Mouse (Mus musculus) C2C12 (cell line): ENCODE data around the gene Cux1. TPM values are rescaled to one million over a fixed set of nuclear protein-coding genes. Genes with fewer than 3 reads are reported as not detected.

Experiments used
- H3K27me3 ChIP-seq: one replicate; pipeline ENCODE4 v1.6.1; 2011; ENCODE audit not compliant: control insufficient read depth, insufficient read depth, insufficient read length
- H3K36me3 ChIP-seq: one replicate; pipeline ENCODE4 v1.6.1; 2011; ENCODE audit not compliant: control insufficient read depth, insufficient read depth
- H3K4me3 ChIP-seq: one replicate; pipeline ENCODE4 v1.5.1; 2011; ENCODE audit warnings: mild to moderate bottlenecking, control low read depth; ENCODE audit not compliant: poor library complexity, insufficient read depth, severe bottlenecking
- H3K79me2 ChIP-seq: one replicate; pipeline ENCODE4 v1.6.1; 2011; ENCODE audit not compliant: control insufficient read depth, insufficient read depth
- H3K79me3 ChIP-seq: one replicate; pipeline ENCODE4 v1.6.1; 2011; ENCODE audit warnings: low read depth, control low read depth
- H3ac ChIP-seq: one replicate; pipeline ENCODE3; 2011; ENCODE audit warnings: low read depth; ENCODE audit not compliant: control insufficient read depth, insufficient read length
- CEBPB ChIP-seq: IDR thresholded peaks from one replicate; pipeline ENCODE4 v1.6.1; 2011; ENCODE audit warnings: low read depth, mild to moderate bottlenecking, control low read depth, moderate library complexity
- CTCF ChIP-seq: IDR thresholded peaks from one replicate; pipeline ENCODE4 v1.5.1; 2011; ENCODE audit not compliant: control insufficient read depth, insufficient read depth, insufficient read length
- FOSL1 ChIP-seq: IDR thresholded peaks from one replicate; pipeline ENCODE4 v1.8.0; 2011; ENCODE audit warnings: mild to moderate bottlenecking, low read length; ENCODE audit not compliant: poor library complexity, insufficient read depth, severe bottlenecking
- MAX ChIP-seq: IDR thresholded peaks from one replicate; pipeline ENCODE4 v1.6.1; 2011; ENCODE audit warnings: mild to moderate bottlenecking, control low read depth
- MYOD1 ChIP-seq: IDR thresholded peaks from one replicate; pipeline ENCODE4 v1.6.1; 2011; ENCODE audit warnings: low read depth; ENCODE audit not compliant: control insufficient read depth, insufficient read length
- MYOG ChIP-seq: IDR thresholded peaks from one replicate; pipeline ENCODE4 v1.6.1; 2011; ENCODE audit not compliant: control insufficient read depth, insufficient read length; ENCODE audit errors: extremely low read depth
- USF1 ChIP-seq: IDR thresholded peaks from one replicate; pipeline ENCODE4 v1.6.1; 2011; ENCODE audit warnings: low read depth, mild to moderate bottlenecking, control low read depth, moderate library complexity
- polyA plus RNA-seq: library from polyadenylated mRNA; unstranded; fragments of >200 nt; fragmentation: generic; extraction: Trizol; gene quantifications from one replicate; pipeline ENCODE4 v1.2.1, GENCODE M21; 2012; ENCODE audit warnings: missing spikeins

The Cux1 gene
- polyA plus RNA-seq, 1 experiment = 43.9 TPM

- Histone ChIP-seq H3K79me3 (peaks cover 51% of the 10 kb centered on the region), H3ac (no peak overlapping the region)
- TF ChIP-seq USF1 (no peak), MYOG (no peak), MAX (no peak), MYOD1 (no peak), FOSL1 (no peak), CEBPB (no peak), CTCF (no peak)
Observed at GRCm38 (mm10) chr5:136486401-136486800, 80.9 kb downstream of the Cux1 start.

GRCm38 (mm10) chr5:136485397-136485796, 81.9 kb downstream of the Cux1 start:
- H3K79me3 ChIP-seq = peaks cover 43% of the 10 kb centered on the region
- H3K36me3 ChIP-seq = peaks cover 23% of the 10 kb centered on the region
- no peak for TF ChIP-seq MYOG
- TF ChIP-seq MAX = no peak
- TF ChIP-seq CEBPB = no peak
- no peak for TF ChIP-seq CTCF
- TF ChIP-seq MYOD1 = no peak
- TF ChIP-seq USF1 = no peak
- no peak for TF ChIP-seq FOSL1
- H3ac ChIP-seq = no peak overlapping the region
- H3K79me2 ChIP-seq = peaks cover 60% of the 10 kb centered on the region
- no peak overlapping the region for H3K4me3 ChIP-seq
- no peaks in the 10 kb centered on the region for H3K27me3 ChIP-seq

More at GRCm38 (mm10) chr5:136486401-136486800, 80.9 kb downstream of the Cux1 start:
- H3K4me3 ChIP-seq = no peak overlapping the region
- H3K27me3 ChIP-seq = no peaks in the 10 kb centered on the region
- peaks cover 17% of the 10 kb centered on the region for H3K36me3 ChIP-seq
- H3K79me2 ChIP-seq = peaks cover 65% of the 10 kb centered on the region

GRCm38 (mm10) chr5:136482434-136482833, 84.9 kb downstream of the Cux1 start:
- peaks cover 48% of the 10 kb centered on the region for H3K79me2 ChIP-seq
- no peaks in the 10 kb centered on the region for H3K27me3 ChIP-seq
- TF ChIP-seq MYOG (no peak), MYOD1 (no peak), FOSL1 (no peak), CTCF (no peak), USF1 (no peak), MAX (no peak), CEBPB (no peak)
- H3K4me3 ChIP-seq = no peak overlapping the region
- no peak overlapping the region for H3ac ChIP-seq
- peaks cover 23% of the 10 kb centered on the region for H3K36me3 ChIP-seq
- peaks cover 18% of the 10 kb centered on the region for H3K79me3 ChIP-seq

- peak; percentile 66 for TF ChIP-seq FOSL1
- no peak for TF ChIP-seq CTCF
- Histone ChIP-seq H3ac (no peak overlapping the region), H3K27me3 (no peaks in the 10 kb centered on the region), H3K4me3 (no peak overlapping the region), H3K79me2 (peaks cover 46% of the 10 kb centered on the region), H3K79me3 (peaks cover 11% of the 10 kb centered on the region), H3K36me3 (peaks cover 21% of the 10 kb centered on the region)
Observed at GRCm38 (mm10) chr5:136480541-136480940, 86.7 kb downstream of the Cux1 start.

- H3K79me3 ChIP-seq = peaks cover 11% of the 10 kb centered on the region
- TF ChIP-seq USF1 (peak; percentile 31), MYOD1 (no peak), CTCF (no peak)
- peaks cover 53% of the 10 kb centered on the region for H3K79me2 ChIP-seq
- H3K36me3 ChIP-seq = peaks cover 13% of the 10 kb centered on the region
- no peak overlapping the region for H3K4me3 ChIP-seq
- no peak overlapping the region for H3ac ChIP-seq
- H3K27me3 ChIP-seq = no peaks in the 10 kb centered on the region
Observed at GRCm38 (mm10) chr5:136479801-136480200, 87.5 kb downstream of the Cux1 start.

- TF ChIP-seq MYOD1 = no peak
- Histone ChIP-seq H3K4me3 (no peak overlapping the region), H3K79me3 (peaks cover 14% of the 10 kb centered on the region), H3K36me3 (peaks cover 8% of the 10 kb centered on the region), H3K27me3 (no peaks in the 10 kb centered on the region), H3K79me2 (peaks cover 59% of the 10 kb centered on the region), H3ac (no peak overlapping the region)
Observed at GRCm38 (mm10) chr5:136479024-136479763, 88.1 kb downstream of the Cux1 start.
